Mouse (Mus musculus): ENCODE data around the gene Agap1.

DNA sequence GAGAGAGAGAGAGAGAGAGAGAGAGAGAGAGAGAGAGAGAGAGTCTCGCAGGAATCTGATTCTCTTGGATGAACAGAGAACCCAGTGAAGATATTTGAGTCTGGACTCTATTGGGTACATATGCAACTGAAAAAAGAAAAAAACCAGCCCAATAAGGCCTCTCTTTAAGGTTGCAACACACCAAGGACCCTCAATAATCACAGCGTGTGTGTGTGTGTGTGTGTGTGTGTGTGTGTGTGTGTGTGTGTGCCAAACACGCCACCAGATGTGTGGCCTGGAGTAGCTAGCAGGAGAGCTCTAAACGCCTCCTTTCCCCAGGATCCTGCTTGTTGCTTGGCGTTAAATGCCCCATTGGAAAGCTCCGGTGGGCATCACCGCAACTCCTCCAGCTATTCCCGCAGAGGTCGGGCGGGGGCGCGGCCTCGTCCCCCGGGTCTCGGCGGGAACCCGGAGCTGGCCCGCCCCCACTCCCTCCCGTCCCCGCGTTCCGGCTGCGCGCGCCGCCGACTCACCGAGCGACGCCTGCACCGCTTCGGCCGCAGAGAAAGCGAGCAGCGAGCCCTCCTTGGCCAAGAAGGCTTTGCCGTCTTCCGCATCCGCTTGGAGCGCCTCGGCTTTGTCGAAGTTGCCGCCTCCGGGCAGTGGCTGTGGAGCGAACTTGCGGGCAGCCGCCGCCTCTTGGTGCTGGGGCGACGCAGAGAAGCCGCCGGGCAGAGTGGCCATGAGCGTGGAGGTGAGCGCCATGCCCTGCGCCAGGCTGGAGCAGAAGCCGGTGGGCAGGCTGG lies 475.3 kb downstream of the Agap1 start:
- TF ChIP-seq POLR2A (IDR thresholded peaks at IDR 0.05; ENCODE audit: low read depth, low read length) (no peak), CTCF (conservative IDR thresholded peaks at IDR 0.05; ENCODE audit: insufficient read depth, insufficient read length, low read depth, low read length) (no peak)

Data from kidney, adult 2 months (tissue).